Mouse (Mus musculus): Measurements from ENCODE around the gene Snx11.

- TF ChIP-seq CTCF (IDR thresholded peaks at IDR 0.05) (no peak), EP300 (IDR thresholded peaks at IDR 0.05) (no peak)
Measured at GRCm38 (mm10) chr11:96775063-96775462, 2.3 kb downstream of the Snx11 start.
